Mouse (Mus musculus) spleen, adult 2 months (tissue): ENCODE data around the gene Slc35f6. TPM values are rescaled to one million over a fixed set of nuclear protein-coding genes. Genes with fewer than 3 reads are reported as not detected.

Source experiments
- DNase-seq, 2 experiments: peaks; one replicate each; pipeline versions ENCODE4 v3.0.0 to v3.0.0-alpha.2; 2012 to 2021; ENCODE audit warnings: low spot score in 2 of 2, low read depth in 1 of 2
- H3K27ac ChIP-seq: fragments of 200-500 bp; 2 replicates; pipeline ENCODE4 v1.5.1; 2012; ENCODE audit warnings: low read length, inconsistent platforms; ENCODE audit not compliant: insufficient read depth
- H3K27me3 ChIP-seq: fragments of 200-500 bp; 2 replicates; pipeline ENCODE4 v1.6.1; 2012; ENCODE audit warnings: mild to moderate bottlenecking, moderate library complexity, low read length, inconsistent platforms; ENCODE audit not compliant: control insufficient read depth, insufficient read depth
- H3K36me3 ChIP-seq: fragments of 200-500 bp; 2 replicates; pipeline ENCODE4 v1.6.1; 2012; ENCODE audit warnings: mild to moderate bottlenecking, low read length, inconsistent platforms; ENCODE audit not compliant: control insufficient read depth, insufficient read depth
- H3K4me1 ChIP-seq: fragments of 200-500 bp; 2 replicates; pipeline ENCODE4 v1.6.1; 2011; ENCODE audit warnings: inconsistent platforms; ENCODE audit not compliant: control insufficient read depth, insufficient read depth, insufficient read length
- H3K4me3 ChIP-seq: fragments of 200-500 bp; 2 replicates; pipeline ENCODE4 v1.5.1; 2011; ENCODE audit warnings: mild to moderate bottlenecking, inconsistent platforms; ENCODE audit not compliant: insufficient read depth, insufficient read length; ENCODE audit errors: extremely low read depth
- CTCF ChIP-seq: fragments of 200-500 bp; IDR thresholded peaks from 2 replicates; pipeline ENCODE4 v1.5.1; 2011; ENCODE audit warnings: mild to moderate bottlenecking, inconsistent platforms; ENCODE audit not compliant: insufficient read depth, insufficient read length, insufficient replicate concordance; ENCODE audit errors: extremely low read depth
- POLR2A ChIP-seq: fragments of 200-500 bp; IDR thresholded peaks from 2 replicates; pipeline ENCODE4 v1.6.1; 2011; ENCODE audit warnings: low read depth, low read length, inconsistent platforms
- WGBS: fragments of 180-500 bp; shearing (Covaris S2); methylation state at CpG from one replicate; pipeline ENCODE4 v1.1.7; 2018; 5-methylcytosine and 5-hydroxymethylcytosine counted together
- polyA plus RNA-seq: library from polyadenylated mRNA; depleted of rRNA; stranded (reverse); fragments of >200 nt; gene quantifications from 2 replicates; pipeline ENCODE4 v1.2.3, GENCODE M21; 2012

The Slc35f6 gene
- polyA plus RNA-seq, 1 experiment, result 56.6 TPM

DNA sequence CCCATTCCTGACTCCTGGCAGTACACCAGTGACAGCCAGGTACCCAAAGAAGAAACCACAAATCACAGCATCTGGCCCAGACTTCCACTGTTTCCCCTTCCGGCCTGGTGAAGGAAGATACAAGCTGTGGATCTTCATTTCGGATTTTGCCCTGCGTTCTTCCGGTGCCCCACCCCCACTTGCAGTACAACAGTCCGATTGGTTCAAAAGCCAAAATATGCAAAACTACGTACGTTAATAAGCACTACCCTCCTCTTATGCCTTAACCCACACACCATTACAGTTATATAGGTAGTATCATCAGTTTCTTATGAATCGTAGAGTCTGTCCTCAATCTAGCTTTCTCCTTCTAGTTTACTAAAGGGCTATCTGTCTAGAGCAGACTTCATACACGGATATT lies 17.6 kb downstream of the Slc35f6 start:
- H3K27ac ChIP-seq, result no peak overlapping the region

GRCm38 (mm10) chr5:30665968-30666367 lies 18.2 kb downstream of the Slc35f6 start:
- Histone ChIP-seq H3K27me3 (no peaks in the 10 kb centered on the region), H3K36me3 (peaks cover 3% of the 10 kb centered on the region; the same call in 1 of the 2 replicates), H3K4me1 (peaks cover 6% of the 10 kb centered on the region; the same call in 1 of the 2 replicates), H3K4me3 (peak overlapping the region; percentile 84), H3K27ac (peak overlapping the region; percentile 96)
- TF ChIP-seq POLR2A, result no peak
- TF ChIP-seq CTCF, result no peak
- 14% methylated on average over 6 of the region's 6 CpGs for WGBS
- DNase-seq, result no peak

More for the DNA sequence above, 17.6 kb downstream of the Slc35f6 start:
- no peak for TF ChIP-seq CTCF
- TF ChIP-seq POLR2A, result no peak
- Histone ChIP-seq H3K4me1 (peaks cover 6% of the 10 kb centered on the region; the same call in 1 of the 2 replicates), H3K27me3 (no peaks in the 10 kb centered on the region), H3K4me3 (no peak overlapping the region), H3K36me3 (peaks cover 3% of the 10 kb centered on the region; the same call in 1 of the 2 replicates)
- DNase-seq, result no peak
- WGBS, result 92% methylated on average over 9 of the region's 9 CpGs

GRCm38 (mm10) chr5:30666391-30667195 lies 18.9 kb downstream of the Slc35f6 start, which contains the start of gene Cenpa:
TSS of gene Cenpa (plus strand) at chr5:30666777.
- TF ChIP-seq POLR2A, result peak; percentile 22
- TF ChIP-seq CTCF, result no peak
- Histone ChIP-seq H3K27ac (peak within 1 kb of the TSS; percentile 96), H3K4me1 (peaks cover 6% of the 10 kb centered on the region; the same call in 1 of the 2 replicates), H3K4me3 (peak within 1 kb of the TSS; percentile 84), H3K36me3 (peaks cover 6% of the 10 kb centered on the region; the same call in 1 of the 2 replicates), H3K27me3 (no peaks in the 10 kb centered on the region)
- DNase-seq, result peak; percentile 87 to 97
- WGBS, result under 1% methylated on average over 40 of the region's 40 CpGs

DNA sequence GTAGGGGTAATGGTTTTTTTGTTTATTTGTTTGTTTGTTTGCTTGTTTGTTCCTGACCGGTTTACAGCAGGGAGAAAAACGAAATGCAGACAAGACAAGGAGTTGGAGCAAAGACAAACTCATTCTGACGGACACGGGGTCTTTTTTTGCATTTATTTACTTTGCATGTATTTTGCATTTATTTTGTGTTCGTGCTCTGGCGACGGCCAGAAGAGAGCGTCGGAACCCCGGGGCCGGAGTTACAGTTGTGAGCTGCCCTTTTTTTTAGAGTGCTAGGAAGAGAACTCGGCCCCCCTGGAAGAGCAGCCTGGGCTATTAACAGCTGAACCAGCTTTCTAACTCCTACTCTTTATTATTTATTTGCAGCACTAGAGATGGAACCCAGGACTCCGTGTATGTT lies 19.5 kb downstream of the Slc35f6 start:
- peak overlapping the region; percentile 75 for H3K27ac ChIP-seq
- no peak for TF ChIP-seq POLR2A
- TF ChIP-seq CTCF, result no peak
- no peaks in the 10 kb centered on the region for H3K27me3 ChIP-seq
- H3K4me3 ChIP-seq, result peak overlapping the region; percentile 84
- peaks cover 7% of the 10 kb centered on the region; the same call in 1 of the 2 replicates for H3K36me3 ChIP-seq
- peaks cover 6% of the 10 kb centered on the region; the same call in 1 of the 2 replicates for H3K4me1 ChIP-seq
- no peak for DNase-seq
- under 1% methylated on average over 13 of the region's 13 CpGs for WGBS

DNA sequence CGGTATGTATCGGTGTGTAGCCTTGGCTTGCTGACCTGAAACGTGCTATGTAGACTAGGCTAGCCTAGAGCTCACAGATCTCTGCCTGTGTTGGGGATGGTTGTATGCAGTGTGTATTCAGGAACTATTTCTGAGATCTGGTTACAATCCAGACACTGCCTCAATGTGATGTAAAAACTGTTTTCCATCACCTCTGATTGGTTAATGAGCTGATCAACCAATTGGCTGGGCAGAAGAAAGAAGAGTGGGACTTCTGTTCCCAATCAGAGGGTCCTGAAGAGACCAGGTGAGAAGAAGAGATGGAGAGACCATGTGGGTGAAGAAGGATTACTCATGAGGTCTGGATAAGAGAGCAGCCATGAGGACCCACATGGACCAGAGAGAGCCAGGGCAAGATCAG lies 20.0 kb downstream of the Slc35f6 start:
- peak overlapping the region; percentile 84 for H3K4me3 ChIP-seq
- peaks cover 6% of the 10 kb centered on the region; the same call in 1 of the 2 replicates for H3K4me1 ChIP-seq
- H3K27me3 ChIP-seq, result no peaks in the 10 kb centered on the region
- peaks cover 10% of the 10 kb centered on the region for H3K36me3 ChIP-seq
- TF ChIP-seq CTCF (no peak), POLR2A (no peak)
- DNase-seq, result no peak
- 2% methylated on average over 3 of the region's 3 CpGs for WGBS
- no peak overlapping the region for H3K27ac ChIP-seq

- Histone ChIP-seq H3K27me3 (no peaks in the 10 kb centered on the region), H3K36me3 (peaks cover 21% of the 10 kb centered on the region), H3K27ac (no peak overlapping the region), H3K4me3 (no peak overlapping the region; the same call in 1 of the 2 replicates), H3K4me1 (peaks cover 6% of the 10 kb centered on the region; the same call in 1 of the 2 replicates)
- 94% methylated on average over 9 of the region's 9 CpGs for WGBS
- no peak for DNase-seq
- TF ChIP-seq POLR2A (no peak), CTCF (no peak)
Measured at GRCm38 (mm10) chr5:30668637-30669495, 21.1 kb downstream of the Slc35f6 start.
